Mouse (Mus musculus) T-helper 2 cell (primary cell): ENCODE data around the gene Egln2.

Experiments
- in situ Hi-C: fragments of 300-600 bp; cut with MboI, MseI; formaldehyde crosslinking; loops from one replicate; pipeline ENCODE4 v1.15.1; 2025; ENCODE audit warnings: high pct_unique_total_duplicates

Egln2 gene

DNA sequence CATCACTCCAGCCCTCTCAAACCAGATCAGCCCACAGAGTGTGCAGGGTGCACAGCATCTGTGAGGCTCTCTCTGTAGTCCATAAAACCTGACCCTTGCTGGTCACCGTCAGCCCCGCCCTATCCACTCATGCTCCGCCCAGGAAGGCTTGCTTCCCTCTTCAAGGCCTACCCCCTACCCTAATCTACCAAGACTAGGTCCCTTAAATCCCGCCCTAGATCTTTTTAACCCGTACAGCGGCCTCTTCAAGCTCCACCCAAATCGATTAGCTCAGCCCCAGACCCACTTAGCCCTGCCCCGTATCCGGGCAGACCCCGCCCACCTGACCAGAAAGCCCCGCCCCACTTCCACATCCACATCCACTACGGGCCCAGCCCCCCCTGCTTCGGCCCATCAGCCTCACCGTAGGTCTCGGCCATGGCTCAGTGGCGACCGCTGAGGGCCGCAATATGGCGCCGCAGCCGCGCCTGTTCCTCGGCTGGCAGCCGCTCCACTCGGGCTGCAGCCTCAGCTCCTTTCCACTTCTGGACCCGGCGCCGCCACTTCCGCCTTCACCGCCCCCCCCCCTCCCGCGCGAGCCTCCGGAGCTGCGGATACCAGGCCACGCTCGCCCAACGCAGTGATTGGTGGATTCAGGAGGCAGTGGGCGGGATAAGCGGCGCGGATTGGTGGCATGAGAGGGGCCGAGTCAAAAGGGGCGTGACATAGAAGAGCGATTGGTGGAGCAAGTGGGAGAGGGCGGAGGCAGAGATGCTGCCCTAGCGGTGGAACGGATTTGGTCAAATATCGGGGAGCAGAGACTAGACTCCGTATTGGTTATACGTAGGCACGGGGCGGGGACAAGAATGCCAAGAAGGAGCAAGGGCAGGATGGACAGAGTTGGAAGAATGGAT, 12.0 kb upstream of the Egln2 start, which contains the start of gene Rab4b:
TSS of gene Rab4b (minus strand) at position 573 of the 893 bp plus-strand sequence.
- in situ Hi-C loops: loop anchor here (10.0 to 25.0 kb wide), 2 partner anchors 56 to 1441 kb away; partner anchors contain the start of gene Coq8b

DNA sequence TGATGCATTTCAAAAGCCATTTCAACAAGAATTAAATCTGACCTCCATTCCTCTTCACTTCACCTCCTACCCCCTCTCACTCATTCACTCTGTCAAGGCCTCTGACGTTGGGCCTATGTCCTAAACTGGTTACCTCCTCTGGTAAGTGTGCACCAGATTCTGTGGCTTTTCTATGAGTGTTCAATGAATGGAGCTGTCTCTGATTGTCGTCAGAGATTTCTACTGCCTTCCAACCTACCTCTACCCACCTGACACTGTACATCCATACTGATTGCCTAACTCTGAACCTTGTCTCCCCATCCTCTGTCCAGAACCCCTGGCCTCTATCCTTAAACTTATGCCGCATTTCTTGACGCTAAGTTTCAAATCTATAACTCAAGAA, 11.3 kb upstream of the Egln2 start:
- in situ Hi-C loops: loop anchor here (10.0 to 25.0 kb wide), 2 partner anchors 57 to 1441 kb away; partner anchors contain the start of gene Coq8b

DNA sequence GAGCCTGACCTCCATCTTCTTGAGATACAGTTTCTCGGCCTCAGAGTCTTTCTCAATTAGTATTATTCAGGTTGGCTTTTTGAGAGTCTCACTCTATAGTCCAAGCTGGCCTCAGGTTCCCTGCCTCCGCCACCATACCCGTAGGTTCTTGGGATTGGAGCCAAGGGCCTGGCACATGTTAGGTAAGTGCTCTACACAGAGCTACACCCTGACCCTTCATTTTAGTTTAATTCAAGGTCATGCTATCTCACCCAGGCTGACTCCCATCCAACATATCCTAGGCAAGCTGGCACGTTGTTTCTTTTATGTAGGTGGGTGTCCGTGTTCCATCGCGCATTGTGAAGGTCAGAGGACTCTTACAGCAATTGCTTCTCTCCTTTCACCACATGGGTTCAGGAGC, 8.3 kb upstream of the Egln2 start:
- in situ Hi-C loops: loop anchor here (10.0 to 25.0 kb wide), 2 partner anchors 60 to 1438 kb away; partner anchors contain the start of gene Coq8b

DNA sequence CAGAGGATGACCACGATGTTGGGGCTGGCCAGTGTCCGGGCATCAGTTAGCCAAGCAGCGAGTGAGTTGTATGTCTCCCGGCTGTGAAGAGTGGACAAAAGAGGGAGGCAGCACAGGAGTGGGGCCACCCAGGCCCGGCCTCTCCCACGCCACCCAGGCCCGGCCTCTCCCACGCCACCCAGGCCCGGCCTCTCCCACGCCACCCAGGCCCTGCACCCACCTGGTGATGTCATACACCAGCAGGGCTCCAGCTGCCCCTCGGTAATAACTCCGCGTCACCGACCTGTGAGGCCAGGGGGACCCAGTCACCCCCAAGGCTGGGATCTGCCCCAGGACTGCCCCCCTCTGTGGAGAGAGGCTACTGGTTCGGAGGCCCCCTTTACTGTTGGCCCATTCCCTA, 7.9 kb upstream of the Egln2 start:
- in situ Hi-C loops: loop anchor here (10.0 kb wide), 1 partner anchor 60 kb away; the partner anchor contains the start of gene Coq8b

DNA sequence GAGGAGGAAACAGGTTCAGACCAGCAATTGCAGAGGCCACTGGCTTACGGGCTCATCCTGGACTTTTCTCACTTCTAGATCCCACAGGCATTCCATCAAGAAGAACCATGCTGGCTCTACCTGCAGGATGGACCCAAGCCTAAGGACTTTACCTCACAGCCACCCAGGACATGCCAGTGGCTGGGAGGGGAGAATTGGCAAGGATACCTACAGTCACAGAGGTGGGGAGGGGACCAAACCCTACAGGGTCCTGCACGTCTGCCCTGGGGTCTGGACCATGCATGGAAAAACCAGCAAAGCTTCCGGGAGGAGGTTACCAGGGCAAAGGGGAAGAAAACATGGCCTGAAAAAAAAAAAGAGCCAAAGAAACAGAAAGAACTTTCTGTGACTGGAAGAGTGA, 4.4 kb upstream of the Egln2 start:
- in situ Hi-C loops: loop anchor here (10.0 kb wide), 1 partner anchor 64 kb away; the partner anchor contains the start of gene Coq8b

DNA sequence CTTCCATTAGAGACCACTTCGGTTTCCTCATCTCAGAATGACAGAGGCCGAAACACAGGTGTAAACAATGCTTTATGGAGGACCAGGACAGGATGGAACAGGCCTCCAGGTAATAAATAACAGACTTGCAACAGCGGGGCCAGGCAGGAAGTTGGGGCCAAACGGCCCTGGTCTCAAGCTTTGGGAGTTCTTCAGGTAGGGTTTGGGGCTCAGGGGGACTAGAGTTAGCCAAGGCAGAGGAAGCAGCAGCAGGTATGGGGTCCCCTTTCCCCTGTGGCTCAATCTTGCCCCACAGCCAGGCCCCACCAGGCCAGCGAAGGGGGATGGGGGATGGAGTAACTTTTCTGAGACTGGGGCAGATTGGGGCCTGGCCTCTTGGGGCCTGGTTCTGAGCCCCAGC, 1.8 kb upstream of the Egln2 start:
- in situ Hi-C loops: no loop called here

DNA sequence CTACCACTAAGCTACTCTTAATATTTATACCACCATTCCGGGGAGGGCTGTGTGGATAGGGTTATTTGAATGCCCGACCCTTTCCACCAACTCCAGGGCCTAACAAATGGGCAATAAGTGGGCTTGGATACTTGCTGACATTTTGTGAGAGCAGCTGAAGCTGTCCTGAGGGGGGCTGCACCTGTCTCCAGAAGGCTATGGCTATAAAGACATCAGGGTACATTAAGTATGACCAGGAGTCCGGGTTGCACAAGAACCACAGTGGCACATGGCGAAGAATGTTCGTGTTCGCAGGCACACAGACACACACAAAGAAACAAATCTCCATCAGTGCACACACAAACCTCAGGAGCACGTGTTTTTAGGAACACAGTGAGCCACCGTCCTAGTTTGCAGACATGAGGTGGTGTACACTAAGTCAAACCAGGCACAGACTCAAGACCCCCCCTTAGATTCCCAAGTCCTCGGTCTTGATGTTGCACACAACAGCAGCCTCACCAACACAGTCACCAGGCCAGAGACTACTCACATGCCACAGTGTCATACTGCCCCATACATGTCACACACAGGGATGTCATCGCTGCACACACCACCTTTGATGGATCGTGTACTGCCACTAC, 983 bp upstream of the Egln2 start:
- in situ Hi-C loops: no loop called here

DNA sequence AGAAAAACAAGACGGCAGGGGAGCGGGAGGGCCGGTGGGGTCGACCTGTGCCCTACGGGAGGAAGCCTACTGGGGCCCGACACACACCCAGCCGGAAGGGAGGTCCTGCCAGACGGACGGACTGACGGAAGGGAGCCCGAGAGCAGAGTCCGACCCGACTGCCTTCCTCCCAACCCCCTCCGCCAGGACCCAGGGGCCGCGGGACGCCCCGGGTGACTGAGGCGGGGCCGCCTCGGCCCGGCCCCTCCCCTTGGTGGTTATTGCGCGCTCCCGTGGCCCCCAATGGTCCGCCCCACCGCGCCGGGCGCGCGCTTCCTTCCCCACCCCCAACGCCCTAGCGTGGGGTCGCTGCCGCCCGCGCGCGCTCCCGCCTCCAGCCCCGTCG, 381 bp downstream of the Egln2 start:
- in situ Hi-C loops: no loop called here

DNA sequence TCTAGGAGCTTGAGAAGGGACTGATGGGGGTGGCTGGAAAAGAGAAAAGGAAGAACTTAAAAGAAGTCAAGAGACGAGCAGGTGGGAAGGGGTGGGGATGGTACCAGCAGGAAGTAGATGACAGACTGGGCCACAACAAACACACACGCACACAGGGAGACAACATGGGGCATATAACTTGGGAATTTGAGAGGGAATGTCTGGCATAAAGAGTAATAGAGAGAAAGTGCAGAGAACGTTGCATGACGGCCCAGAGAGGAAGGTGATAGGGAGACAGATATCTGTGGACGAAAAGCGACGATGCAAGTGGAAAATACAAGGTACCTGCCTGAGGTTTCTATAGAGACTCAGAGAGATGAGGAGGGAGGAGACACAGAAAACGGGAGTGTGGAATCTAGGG, 906 bp downstream of the Egln2 start:
- in situ Hi-C loops: no loop called here

DNA sequence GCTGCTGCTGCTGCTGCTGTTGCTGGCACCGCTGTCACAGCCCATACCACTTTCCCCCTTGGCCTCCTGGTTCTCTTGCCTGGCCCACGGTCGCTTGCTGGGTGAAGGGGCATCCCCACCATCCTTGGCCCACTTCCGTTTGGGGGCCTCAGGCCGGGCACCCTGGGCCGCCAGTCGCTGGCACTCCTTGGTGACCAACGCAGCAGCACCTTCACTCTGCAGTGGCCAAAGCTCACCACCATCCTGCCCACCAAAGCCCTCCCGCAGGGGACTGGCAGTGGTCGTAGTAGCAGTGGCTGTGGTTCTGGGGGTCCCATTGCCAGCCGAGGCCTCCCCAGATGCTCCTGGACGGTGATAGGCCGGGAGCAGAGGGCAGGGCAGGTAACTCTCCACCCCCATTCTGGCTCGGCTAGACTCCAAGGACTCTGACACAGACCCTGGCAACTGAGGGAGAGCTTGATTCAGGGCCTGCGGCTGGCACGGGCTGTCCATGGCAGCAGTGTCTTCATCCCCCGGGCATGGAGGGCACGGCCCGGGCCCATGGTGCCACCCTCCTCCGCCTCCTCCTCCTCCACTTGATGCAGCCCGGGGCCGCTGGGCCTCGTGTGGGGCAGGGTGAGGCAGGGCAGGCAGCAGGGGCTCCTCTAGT, 1.5 kb downstream of the Egln2 start:
- in situ Hi-C loops: no loop called here

DNA sequence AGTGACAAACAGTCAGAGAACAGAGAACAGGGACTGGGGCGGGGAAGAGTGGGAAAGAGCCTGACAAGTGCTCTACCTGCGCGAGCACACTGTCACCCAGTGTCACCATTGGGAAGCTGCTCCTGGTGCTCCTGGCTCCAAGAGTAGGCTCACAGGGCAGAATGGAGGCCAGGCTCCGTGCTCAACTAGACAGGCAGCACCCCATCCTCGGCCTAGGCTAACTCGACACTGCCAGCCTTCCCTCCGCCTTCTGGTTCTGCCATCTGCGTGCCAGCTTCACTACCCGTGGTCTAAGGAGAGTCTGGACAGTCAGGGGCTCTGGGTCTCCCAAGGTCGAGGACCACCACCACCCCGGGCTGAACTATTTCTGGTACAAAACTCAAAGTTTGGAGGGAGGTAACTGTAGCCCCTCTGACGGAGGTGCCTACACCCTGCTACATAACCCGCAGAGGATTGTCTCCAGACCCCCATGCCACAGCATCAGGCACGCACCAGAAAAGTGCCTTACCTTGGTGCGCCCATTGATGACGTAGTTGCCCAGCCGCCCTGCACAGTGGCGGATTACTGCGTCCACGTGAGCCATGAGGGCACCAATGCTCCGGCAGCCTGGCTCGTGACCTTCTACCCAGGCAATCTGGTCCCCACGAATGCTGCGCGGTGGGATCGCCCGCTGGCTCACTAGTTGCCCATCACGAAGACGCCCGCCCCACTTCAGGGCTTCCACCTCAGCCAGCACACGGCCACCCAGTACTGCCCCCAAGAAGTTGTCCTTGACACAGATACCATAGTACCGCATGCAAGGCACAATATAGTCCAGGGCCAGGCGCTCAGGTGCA, 2.3 kb downstream of the Egln2 start:
- in situ Hi-C loops: no loop called here

DNA sequence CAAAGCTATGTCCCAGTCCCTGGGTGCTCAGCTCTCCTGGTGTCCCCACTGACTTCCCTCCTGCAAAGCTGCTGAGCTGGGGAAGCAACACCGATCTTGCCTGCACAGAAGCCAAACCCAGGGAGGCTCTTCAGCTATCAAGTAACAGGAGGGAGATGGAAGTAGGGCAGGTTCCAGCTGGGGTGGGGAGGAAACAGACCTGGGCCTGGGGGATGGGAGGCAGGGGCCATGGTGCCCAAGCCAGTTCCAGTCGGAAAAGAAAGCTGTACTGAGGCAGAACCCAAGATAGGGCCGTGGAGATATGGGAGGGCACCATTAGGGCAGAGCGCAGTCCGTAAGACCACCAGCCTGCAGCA, 3.2 kb downstream of the Egln2 start:
- in situ Hi-C loops: no loop called here

DNA sequence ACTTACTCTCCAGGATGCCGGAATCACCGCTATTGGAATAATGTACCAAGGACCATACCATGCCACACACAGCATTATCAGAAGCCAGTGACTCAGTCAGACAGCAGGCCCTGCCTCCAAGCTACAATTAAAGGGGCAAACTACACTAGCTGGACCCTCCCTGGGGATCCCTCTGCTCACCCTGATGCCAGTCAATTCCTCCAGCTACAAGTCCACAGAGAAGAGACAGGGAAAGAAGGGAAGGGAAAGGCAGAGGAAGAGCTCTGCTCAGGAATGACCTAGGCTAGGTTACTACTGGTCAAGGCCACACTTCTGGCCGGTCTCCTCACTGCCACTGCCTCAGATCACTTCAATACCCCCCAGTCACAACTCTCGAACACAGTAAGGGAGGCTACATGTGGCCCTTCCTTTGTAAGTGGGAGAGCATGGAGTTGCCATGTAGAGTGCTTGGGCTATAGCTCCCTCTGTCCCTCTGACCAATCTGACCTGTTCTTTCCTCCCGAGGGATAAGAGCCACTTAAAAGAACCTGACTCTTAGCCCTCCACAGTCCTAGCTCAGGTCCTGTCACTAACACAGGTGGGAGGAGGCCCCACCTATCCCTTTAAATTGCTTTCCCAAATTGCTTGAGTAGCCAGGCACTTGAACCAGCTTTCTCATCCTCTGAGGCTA, 3.7 kb downstream of the Egln2 start:
- in situ Hi-C loops: no loop called here

DNA sequence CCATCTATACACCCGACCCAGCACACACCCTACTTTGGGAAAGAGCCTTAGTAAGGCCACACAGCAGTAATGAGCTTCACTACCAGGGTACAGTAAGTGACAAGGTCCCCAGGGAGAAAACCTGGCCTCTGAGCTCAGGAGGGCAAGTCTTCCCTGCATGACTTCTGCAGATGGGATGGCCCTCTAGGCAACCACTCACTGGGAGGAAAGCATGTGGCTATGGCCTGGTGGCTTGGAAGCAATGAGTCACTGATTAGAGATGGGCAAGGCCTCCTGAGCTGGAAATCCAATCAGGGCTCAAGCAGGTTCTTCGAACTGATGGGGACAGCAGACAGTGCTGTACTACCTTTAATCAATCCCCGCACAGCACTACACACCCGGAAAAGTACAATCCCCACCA, 4.9 kb downstream of the Egln2 start:
- in situ Hi-C loops: no loop called here

DNA sequence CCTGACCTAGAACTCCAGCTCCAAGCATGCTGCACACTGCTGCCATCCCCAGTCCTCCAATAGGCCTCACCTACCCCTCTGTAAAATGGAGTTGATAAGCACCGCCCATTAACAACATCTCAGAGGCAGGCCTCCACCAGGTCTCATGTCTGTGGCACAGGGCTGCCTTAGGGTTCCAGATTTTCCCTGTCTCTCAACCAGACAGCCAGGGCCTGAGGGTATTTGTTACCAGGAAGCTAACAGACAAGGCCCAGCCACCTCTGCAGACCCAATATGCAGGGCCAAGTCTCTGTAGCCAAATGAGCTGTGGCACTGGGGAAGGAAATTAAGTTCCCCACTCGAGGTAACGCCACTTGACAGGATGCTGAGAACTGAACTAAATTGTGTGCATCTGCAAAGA, 5.7 kb downstream of the Egln2 start:
- in situ Hi-C loops: no loop called here

DNA sequence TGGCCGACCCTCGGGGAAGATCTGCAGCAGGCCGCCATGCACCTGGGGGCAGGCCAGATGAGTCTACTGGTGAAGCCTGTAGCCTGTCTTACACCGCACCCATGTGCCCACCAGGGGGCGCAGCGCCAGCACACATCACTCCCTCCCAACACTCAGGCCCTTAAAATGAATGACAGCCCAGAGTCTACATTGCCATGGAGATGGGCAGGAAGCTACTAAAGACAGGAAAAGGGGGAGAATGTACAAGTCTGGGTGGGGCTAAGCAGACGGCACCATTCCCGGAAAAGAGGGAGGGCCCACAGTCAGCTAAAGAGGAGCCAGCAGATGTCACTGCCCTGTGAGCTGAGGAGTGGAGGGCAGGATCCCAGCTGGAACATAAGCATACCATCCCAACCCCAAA, 6.7 kb downstream of the Egln2 start:
- in situ Hi-C loops: loop anchor here (5.0 kb wide), 1 partner anchor 97 kb away; the partner anchor contains the start of gene Numbl

DNA sequence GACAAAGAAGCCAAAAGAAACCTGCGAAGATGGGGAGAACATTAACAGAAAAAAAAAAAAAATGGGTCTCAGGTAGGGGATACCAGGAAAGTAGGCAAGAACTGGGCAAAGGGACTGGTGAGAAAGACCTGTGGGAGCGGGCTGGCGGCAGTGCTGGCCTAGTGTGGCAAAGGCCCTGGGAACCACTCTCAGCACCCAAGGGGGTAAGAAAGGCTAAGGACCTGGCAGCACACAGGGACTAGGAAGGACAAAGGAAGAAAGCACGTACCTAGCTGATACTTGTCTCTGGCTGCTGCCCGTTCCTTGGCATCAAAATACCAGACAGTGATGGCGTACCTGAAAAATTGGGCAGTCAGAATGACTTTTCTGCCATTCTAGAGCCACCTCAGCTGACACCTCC, 7.3 kb downstream of the Egln2 start:
- in situ Hi-C loops: loop anchor here (5.0 kb wide), 1 partner anchor 98 kb away; the partner anchor contains the start of gene Numbl

DNA sequence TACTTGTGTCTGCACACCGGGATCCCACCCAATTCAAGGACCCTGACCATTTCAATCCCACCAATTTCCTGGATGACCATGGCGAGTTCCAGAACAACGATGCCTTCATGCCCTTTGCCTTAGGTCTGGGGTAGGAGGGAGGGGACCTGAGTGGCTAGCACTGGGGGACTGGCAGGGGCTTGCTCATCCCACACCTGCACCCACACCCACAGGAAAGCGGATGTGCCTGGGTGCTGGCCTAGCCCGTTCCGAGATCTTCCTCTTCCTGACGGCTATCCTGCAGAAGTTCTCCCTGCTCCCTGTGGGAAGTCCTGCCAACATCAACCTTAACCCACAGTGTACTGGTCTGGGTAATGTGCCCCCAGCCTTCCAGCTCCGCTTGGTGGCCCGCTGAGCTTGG, 8.4 kb downstream of the Egln2 start:
- in situ Hi-C loops: loop anchor here (5.0 kb wide), 1 partner anchor 99 kb away; the partner anchor contains the start of gene Numbl

DNA sequence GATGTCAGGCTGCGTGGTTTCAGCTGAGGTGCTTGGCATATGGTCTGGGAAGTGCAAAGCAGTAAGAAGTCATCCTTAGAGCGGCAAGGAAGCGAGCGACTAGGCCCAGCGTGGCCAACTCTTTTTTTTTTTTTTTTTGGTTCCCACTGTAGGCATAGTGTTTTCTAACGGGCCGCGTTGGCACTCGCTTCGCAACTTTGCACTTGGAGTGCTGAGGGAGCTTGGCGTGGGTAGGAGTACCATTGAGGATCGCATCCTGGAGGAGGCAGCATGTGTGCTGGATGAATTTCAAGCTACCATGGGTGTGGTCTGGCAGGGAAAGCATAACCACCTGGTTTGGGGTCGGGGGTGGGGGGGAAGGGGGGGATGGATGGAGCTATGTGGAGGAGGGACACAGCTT, 10.6 kb downstream of the Egln2 start:
- in situ Hi-C loops: loop anchor here (5.0 kb wide), 1 partner anchor 101 kb away; the partner anchor contains the start of gene Numbl

DNA sequence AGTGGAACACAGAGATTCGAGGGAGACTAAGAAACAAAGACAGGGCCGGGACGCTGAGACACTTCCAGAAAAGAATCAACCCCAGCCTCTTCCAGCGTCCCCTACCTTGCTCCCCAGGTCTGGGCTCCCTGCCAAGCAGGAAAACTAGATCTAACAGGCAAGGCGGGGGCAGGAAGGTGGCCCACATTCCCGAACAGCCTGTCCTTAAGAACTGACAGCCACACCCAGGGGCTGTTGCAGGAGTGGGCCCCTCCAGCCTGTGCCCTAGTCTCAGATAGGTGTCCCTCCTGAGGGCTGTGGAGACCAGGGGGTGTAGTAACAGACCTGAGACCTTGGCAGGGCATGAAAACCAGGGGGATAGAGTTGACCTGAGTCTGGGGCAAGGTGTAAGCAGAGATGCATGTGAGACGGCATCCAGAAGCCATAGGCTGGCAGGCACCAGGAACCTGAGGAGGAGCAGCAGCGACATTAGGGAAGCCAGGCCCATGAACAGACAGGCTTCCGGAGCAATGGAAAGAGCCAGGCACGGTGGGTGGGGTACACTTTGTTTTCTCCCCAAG, 13.3 kb downstream of the Egln2 start, which contains the start of gene Cyp2t4:
TSS of gene Cyp2t4 (plus strand) at position 510 of the 560 bp plus-strand sequence.
- in situ Hi-C loops: no loop called here
